Mouse (Mus musculus): ENCODE results near the gene Tmtc2.

The Tmtc2 gene

DNA sequence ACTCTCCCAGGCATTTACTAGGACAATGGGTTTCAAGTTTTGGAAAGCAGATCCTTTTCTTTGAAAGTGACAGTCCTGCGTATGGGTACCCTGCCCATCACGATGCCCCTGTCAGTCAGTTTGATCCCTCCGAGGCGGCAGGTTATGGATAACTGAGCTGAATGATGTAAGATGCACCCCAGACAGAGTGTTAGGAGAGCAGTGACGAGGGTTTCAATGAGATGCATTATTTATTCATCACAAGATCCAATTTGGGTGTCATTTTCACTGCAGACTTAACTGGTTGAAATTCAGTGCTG lies 171.8 kb downstream of the Tmtc2 start:
- DNase-seq = no peak

DNA sequence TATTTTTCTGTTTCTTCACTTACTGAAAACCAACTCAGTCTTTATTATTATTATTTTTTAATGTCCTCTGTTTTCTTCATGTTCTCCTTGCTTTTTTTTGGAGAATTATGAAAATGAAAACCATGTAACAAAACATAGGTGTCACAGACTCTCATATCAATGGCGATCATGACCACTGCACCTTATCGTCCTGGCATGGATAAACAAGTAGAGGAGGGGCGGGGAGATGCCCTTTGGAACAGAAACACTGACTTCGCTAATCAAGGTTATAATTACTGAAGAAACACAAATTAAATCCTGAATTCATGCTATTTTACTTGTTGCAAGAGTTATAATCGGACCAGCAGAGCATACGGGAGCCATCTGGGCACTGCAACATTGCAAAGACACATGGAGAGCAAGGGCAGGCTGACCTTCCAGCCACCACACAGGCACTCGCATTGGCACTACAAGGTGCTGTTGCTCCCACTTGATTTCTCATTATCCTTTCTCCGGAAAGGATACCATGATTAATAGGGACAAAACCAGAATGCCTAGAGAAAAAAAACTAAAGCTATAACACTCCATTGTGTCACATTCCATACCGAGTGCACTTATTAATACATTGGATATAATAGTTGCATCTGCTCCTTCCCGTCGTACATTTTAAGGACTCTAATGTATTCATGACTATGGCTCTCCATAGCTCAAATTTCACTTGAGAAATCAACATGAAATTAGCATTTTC lies 172.3 kb downstream of the Tmtc2 start:
- no peak for DNase-seq

DNA sequence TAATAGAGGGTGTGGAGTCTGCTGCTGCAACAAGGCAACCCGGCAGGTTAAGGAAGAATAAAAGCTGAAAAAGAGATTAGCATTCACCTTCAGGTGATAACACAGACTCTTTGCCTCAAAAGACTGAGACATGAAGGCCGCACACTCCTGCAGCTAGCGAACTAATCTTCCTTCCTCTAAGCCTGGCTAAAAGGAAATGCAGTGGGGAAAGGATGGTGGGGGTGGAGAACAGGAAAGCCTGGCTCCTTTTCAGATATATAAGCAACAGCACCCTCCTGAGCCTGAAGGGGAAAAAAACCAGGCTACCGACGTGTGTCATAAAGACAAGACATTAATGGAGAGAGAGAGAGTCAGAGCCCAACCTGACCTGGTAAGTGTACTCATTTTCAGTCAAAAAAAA lies 174.9 kb downstream of the Tmtc2 start:
- DNase-seq = no peak

DNA sequence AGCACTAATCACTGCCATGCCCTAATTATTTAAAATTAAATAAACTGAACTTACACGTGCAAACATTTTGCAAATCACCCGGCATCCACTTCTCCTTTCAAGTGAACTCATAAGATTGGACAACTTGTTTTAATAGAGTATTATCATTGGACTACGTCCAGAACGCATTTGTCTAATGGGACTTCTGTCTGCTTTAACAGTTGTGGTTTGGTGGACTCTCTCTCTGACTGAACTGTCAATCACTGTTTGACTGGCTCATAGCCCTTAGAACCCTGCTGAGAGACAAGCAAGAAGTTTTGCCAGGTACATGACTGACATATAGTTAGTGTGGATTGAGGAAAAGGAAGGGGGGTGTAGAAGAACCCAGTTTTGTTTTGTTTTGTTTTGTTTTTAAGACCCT lies 190.2 kb downstream of the Tmtc2 start:
- no peak for DNase-seq

DNA sequence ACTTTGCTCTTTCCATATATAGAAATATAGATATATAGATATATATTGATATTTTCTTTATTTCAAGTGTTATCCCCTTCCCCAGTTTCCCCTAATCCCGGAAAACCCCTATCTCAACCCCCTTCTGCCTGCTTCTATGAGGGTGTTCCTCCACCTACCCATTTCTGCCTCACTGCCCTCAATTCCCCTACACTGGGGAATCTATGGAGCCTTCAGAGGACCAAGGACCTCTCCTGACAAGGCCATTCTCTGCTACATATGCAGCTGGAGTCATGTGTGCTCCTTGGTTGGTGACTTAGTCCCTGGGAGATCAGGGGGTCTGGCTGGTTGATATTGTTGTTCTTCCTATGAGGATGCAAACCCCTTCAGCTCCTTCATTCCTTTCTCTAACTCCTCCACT lies 192.5 kb downstream of the Tmtc2 start:
- DNase-seq = no peak

DNA sequence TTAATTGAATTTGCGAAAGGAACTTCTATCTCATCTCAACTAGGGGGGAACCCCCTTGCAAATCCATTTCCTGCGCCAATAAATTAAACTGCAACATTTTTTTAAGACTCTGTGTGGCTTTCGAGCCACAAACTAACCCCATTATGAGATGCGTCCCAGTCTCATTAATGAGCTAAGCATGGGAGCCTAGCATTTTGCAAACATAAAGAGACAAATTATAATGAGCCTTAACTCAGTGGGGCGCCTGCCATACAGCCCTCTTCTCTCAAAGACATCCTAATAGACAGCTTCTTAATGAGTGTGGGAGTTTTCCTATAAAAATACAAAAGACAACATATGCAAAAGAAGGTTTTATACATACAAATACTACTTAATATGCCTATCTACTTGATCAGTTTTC lies 193.0 kb downstream of the Tmtc2 start:
- no peak for DNase-seq

DNA sequence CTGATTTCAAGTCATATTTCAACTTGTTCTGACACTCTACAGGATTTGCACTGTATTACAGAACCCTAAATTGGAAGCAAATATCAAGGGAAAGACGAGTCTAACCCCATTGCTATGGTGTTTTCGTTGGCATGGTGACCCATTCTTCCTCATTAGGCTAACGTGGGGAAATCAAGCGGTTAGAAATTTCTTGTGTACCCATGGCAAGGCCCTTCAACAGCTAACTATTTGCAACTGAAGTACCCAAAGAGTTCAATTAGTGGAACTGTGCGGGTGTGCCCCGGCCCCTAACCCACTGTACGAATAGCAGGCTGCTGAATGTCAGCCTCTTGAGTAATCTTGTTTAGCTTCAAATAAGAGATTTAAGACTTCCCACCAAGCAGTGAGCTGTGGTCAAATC lies 193.7 kb downstream of the Tmtc2 start:
- no peak for DNase-seq

DNA sequence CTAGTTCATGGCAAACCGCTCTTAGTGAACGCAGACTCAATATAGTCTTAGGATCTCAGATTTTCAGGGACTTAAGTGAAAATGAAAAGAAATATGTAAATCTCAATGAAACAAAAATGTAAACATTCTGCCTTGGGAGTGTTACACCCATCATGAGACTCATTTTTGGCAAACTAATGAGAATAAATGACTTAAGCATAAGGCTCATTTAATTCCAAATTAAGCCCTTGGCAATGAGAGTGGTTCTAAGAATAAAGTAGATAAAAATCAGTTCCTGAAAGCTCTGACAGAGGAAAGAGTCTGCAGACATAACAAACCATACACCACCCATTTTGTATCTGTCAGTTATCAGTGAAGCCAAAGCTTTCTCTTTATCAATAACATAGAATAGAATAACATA lies 196.5 kb downstream of the Tmtc2 start:
- no peak for DNase-seq

DNA sequence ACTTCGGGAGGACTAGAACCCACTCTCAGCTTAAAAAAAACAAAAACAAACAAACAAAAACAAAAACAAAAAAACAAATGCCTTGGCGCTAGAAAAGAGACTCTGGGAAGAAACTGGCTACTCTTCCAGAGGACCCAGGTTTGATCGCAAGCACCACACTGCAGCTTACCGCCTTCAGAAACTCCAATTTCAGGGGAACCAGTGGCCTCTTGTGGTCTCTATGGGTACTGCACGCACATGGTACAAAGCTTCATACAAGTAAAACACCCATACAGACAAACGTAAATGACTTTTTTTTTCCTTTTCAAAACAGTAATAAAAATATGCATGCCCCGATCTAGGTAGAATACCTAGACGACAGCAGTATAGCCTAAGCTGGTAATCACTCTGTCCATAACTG lies 201.0 kb downstream of the Tmtc2 start:
- DNase-seq = peak; percentile 43

DNA sequence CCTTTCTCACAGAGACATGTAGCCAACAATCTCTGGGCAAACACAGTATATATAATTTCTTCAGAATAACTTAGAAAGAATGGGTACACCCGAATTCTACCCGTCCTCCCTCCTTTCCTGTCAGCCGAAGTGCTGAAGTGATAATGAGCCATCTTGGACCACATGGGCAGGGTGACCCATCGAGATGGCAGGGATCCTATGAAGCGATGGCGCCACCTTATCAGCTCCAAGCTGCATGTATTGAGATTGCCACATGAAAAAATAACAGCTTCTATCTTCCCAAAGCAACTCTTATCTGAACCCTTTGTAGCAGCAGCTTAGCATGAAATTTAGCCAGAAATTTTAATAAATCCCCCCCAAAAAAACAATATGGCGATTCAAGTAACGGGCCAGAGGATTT lies 206.0 kb downstream of the Tmtc2 start:
- DNase-seq = no peak

DNA sequence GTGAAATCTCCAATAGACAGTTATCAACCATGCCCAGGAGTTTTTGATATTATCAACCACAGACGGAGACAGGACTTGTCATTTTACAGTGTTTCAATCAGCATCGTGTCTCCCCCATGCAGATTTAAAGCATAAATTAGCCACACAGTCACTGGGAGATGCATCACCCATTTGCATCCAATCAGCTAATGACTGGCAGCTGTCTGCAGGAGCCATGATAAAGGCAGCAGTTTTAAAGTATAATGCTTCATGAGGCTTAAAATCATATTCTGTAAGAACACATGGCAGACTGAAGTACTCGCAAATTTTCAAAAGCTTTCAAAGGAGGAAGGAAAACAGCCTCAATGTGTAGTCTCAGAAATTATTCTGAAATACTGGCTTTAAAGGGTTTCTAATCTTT lies 209.8 kb downstream of the Tmtc2 start:
- DNase-seq = no peak

DNA sequence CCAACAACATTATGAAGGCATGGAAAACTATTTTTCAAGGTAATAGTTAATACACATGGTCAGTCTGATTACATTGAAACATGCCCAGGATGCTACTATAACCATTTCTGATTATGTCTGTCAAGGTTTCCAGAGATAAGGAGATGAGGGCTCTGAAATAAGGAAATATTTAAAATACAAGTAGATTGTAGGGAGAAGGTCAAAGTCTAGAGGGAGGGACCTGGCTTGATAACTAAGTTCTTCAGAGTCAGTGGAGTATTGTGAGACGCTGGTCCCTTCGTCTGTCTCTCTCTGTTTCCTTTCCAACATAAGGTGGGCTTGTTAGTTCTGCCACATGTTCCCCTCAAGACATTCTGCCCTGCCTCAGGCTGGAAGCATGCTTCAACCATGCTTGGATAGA lies 223.9 kb downstream of the Tmtc2 start:
- DNase-seq = no peak

DNA sequence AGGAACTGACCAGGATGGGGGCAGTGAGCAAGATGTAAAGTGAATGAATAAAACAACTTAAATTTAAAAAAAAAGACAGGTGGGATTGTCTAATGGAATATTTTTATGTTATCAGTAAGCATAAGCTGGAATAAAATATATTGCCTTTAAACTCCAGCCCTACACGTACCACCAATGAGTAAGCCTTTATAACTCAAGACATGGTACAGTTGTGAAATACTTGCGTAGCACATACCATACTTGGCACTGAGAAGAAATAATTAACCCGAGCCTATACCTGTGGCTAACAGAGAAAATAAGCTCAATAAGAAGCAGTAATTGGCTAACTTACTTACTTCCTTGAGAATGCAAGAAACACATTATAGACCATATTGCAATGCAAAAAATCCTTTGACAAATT lies 228.3 kb downstream of the Tmtc2 start:
- DNase-seq = no peak

DNA sequence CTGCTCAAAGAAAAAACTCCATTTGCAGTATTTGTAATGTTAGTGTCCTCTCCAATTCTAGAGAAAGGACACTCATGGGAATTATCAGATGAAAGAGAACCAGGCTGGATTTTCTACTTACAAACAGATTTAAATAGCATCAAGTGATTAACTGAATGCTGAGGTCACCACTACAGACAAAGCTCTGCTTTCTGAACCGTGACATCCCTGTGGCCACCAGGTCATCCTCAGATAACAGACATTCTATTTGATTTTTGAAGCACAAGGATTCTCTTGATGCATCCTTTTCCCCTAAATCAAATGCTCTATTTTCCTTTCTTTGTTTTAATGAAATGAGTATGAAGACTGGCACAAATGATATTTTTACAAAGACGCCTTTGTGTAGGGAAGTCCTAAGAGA lies 241.4 kb downstream of the Tmtc2 start:
- no peak for DNase-seq

DNA sequence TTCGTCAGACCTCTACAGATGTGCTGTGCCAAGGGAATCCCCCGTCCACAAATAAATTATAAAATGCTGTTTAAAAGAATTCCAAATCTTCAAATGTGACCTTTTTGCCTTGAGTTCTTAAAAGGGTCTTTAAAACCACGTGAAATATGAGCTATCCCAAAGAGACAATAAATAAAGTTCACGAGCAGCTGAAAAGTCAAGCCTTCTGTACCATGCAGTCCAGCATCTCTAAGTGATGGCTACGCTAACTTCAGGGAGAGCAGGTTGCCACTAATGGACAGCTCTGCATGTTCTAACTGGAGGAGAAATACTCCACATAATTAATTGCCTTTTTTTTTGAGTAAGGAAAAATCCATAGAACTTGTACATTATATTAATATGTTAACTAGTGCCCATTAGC lies 243.9 kb downstream of the Tmtc2 start:
- no peak for DNase-seq

DNA sequence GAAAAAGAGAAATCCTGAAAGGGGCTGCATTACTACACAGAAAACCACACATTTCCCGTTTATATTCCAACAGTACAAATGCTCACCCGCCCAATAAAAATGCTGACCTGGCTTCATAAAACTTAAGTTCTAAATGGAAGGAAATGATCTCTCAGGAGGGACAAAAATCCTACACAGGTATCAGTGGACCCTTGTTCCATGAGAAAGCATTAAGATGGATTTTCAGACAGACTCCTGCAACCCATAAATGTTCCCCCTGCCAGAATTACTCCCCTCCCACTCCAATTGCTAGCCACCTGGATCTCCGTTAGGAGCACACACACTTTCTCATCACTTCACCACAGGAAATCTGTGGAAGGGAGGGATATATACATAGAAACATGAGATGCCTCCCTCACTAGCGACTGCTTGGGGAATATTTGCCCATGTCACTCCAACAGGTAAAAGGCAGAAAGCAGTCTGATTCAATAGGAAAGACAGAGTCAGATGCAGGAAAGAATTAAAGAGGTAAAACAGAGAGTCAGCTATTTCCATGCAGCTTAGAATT lies 250.5 kb downstream of the Tmtc2 start:
- no peak for DNase-seq

DNA sequence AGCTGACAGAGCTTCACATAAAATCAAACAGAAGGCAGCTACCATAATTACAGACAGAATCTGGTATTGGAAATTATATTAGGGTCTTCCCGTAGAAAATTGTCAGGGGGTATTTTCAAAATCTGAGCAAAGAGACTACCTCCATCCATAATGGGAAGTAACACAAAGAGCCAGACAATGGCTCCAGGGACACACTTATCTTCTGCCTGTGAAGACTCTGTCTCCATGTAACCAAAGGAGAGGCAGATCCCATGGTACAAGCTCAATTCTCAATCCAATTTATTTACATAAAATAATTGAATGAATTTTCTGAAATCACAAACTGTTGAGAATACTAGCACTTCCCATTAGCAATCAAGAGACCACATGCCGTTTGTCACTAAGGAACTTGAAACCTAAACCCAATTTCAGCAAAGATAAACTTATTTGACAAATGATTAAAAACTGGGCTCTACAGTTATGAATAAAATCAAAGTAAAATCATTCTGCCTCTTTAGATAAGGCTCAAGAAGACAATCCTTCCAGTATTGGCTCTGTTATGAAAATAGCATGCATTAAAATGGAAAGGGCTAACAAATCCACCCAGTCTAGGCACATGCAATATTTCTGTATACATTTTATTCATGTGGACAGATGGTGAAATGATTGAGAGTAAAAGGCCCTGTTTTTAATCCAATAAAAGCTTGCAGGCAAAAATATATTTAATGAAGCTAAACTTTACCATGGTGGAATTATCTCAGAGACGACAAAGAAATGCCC lies 254.8 kb downstream of the Tmtc2 start:
- DNase-seq = no peak

DNA sequence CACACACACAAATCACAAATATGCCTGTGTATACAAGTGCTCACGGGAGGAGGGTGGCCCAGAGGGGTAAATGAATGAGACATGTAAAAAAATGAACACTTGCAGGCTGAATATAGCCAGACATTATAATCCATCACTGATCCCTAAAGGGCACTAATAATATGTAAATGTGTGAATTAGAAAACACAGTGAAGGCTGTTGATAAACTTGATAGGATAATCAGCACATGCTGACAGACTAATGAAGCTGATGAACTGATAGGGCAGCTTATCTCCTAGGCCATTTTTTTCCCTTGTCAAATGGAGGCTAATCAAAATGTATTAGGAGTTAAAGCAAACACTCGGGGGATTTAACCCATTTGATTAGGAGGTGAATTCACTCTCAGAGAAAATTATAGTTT lies 255.4 kb downstream of the Tmtc2 start:
- no peak for DNase-seq

DNA sequence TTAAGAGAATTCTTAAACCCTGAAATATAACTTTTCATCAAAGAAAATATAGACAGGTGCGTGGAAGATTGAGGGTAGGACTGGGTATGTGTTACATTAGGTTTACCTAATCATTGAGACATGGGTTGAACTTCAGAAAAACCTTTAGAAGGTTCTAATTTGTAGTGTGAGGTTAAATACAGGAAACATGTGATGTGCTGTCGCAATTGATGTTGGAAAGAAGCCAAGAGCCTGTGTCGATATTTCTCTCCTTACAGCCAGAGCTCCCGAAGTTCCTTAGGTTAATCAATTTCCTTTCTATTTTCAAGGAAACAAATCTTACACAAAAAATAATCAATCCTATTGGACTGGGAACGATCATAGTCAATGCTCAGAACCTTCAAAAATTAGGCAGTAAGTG lies 261.3 kb downstream of the Tmtc2 start:
- no peak for DNase-seq

DNA sequence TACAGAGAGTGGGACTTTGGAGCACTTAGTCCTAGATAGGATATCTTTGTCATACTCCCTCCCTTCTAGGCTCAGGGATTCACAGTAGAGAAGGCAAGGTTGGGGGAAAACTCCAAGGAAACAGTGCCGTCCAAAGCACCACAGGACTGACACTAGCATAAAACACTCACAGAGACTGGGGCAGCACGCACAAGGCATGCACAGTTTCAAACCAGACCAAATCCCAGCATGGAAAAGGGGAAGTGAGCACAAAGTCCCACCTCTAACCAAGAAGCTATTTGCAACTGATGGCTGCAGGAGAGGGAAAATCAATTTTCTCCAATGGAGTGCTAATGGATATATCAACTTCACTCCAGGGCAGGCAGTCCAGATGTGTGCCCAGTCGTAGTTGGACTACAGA lies 276.7 kb downstream of the Tmtc2 start:
- no peak for DNase-seq

DNA sequence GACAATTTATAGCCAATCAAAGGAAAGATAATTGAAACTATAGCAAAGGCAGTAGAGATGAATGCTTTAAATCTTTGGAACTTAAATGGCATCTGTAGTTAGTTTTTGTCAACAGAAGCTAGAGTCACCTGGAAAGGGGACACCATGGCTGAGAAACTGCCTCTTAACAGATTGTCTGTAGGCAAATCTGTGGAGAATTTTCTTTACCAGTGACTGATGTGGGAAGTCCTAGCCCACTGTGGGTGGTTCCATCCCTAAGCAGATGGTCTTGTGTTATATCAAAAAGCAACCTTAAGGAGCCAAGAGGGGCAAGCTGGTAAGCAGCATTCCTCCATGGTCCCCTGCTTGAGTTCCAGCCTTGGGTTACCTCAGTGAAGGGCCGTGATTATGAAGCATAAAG lies 281.3 kb downstream of the Tmtc2 start:
- DNase-seq = no peak

DNA sequence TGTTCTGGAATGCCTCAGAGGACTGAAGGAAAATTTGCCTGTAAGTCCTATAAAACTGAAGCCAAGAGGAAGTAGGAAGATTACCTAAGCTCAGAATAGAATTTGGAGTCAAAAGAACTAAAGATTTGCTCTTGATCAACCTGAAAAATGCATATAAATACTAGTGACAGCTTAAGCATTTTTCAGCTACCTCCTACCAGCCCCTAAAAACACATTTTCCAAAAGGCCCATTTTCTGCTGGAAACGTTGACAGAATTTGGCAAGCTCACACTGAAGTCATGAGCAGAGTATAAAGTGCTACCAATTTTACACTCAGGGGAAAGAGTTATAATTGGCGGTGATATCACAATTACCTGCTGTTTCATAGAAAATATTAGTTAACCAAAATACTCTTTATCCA lies 285.8 kb downstream of the Tmtc2 start:
- DNase-seq = no peak

DNA sequence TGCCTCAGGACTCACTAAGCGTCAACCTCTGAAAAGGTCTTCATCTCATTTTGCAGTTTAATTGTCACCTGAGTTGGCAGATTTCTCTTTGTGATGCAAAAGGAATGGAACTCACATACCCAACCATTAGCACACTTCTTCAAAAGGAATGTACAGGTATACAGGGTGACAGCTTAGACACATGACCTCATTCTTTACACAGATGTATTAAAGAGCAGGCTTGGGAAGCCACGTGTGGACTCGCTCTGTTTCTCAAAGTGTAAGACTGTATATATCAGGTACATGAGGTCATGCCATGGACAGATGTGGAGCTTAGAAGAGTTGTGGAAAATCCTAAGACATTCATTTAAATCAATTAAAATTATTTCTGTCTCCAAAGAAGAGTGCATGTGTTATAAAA lies 286.7 kb downstream of the Tmtc2 start:
- DNase-seq = no peak

DNA sequence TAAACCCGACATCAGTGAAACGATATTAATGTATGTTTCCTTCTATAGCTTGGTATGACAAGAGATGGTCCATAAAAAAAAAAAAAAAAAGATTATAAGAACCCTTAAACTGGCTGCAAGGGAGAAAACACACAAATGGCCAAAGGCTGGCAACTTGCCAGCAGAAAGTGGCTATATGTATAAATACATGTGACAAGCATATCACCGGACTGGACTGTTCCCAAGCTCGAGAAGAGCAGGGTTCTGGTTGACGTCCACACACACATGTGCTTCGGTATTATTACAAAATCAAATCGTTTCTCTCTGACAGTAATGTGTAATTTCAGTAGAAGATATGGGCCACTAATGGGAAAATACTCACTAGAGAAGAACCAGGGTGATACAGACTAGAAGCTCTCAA lies 287.2 kb downstream of the Tmtc2 start:
- no peak for DNase-seq

DNA sequence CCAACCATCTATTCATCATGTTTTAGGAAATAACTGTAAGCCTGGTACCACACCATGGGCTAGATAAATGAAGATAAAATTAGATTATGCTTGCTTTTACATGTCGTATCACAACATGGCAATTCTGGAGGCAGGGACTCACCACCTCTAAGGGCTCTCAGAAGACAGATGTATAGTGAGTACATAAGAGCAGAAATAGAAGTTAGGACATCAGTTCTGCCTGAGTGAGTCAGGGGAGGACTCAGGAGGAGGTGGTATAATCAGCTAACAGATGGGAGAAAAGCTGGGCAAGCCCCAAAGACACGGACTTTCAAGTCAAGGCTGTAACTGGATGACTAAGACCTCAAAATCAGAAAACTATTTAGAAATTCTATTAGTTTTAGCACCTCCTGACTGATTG lies 288.0 kb downstream of the Tmtc2 start:
- DNase-seq = no peak
